Mouse (Mus musculus) macrophage (primary cell): ENCODE results near the gene Pmel. TPM values are rescaled to one million over a fixed set of nuclear protein-coding genes. Genes with fewer than 3 reads are reported as not detected.

ENCODE experiments used
- H3K27ac ChIP-seq: fragments of 350-480 bp; formaldehyde crosslinking; 2 replicates; pipeline ENCODE4 v1.9.0; 2021
- H3K36me3 ChIP-seq: fragments of 350-480 bp; formaldehyde crosslinking; 2 replicates; pipeline ENCODE4 v1.9.0; 2021; ENCODE audit errors: inconsistent target
- H3K4me3 ChIP-seq: fragments of 350-480 bp; formaldehyde crosslinking; 2 replicates; pipeline ENCODE4 v1.9.0; 2021; ENCODE audit errors: inconsistent target
- H3K79me2 ChIP-seq: fragments of 350-480 bp; formaldehyde crosslinking; 2 replicates; pipeline ENCODE4 v1.9.0; 2021; ENCODE audit errors: inconsistent target
- WGBS: methylation state at CpG from one replicate; pipeline ENCODE4 v1.1.7; 2026; ENCODE audit warnings: inconsistent platforms; ENCODE audit not compliant: missing documents; 5-methylcytosine and 5-hydroxymethylcytosine counted together
- polyA plus RNA-seq: library from polyadenylated mRNA; stranded (reverse); fragments of 250-400 nt; gene quantifications from 3 replicates; pipeline ENCODE4 v1.2.4, GENCODE M21; 2018; ENCODE audit warnings: inconsistent platforms

The Pmel gene
- polyA plus RNA-seq, 1 experiment from 2014 or later: 0.29 TPM

DNA sequence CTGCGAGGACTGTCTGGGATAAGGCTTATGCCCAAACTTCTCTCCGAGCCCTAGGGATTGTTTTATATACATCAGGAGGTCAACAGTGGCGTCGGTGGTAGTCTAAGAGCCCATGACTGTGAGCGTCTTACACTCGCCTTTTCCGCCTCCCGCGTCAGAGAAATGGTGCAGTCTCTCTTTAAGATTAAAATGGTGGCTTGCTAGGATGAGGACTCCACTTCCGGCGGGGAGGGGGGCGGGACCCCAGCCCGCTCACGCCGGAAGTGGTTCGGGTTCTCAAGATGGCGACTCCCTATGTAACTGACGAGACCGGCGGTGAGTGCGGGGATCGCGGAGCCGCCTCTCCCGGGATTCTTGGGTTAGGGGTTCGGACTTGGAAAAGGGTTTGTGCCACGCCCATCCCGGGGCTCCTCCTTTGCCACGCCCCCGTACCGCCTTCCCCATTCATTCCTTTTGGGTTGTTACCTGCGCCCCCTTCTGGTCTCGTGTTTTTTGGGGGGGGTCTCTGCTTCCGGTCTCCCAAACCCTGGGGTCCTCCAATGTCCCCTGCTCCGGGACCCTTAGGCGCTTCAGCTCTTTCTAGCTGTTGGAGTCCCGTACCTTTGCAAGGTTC is 44.4 kb downstream of the Pmel start:
- WGBS: 2% methylated on average over 37 of the region's 37 CpGs
- H3K4me3 ChIP-seq: peak overlapping the region; percentile 99
- peak overlapping the region; percentile 89 for H3K27ac ChIP-seq
- H3K36me3 ChIP-seq: no peaks in the 10 kb centered on the region
- H3K79me2 ChIP-seq: peaks cover 55% of the 10 kb centered on the region

Other genes starting within 250 kb of the Pmel start
- 73.6 to 136 TPM (median 74.8 TPM) in 3 replicates for gene Smarcc2, start 244.9 kb upstream of the Pmel start, polyA plus RNA-seq
- 1,390 to 2,190 TPM (median 1,921 TPM) in 3 replicates for gene Myl6, start 210.1 kb upstream of the Pmel start, polyA plus RNA-seq
- 0.73 to 1.7 TPM (median 1.4 TPM) in 3 replicates for gene Myl6b, start 205.5 kb upstream of the Pmel start, polyA plus RNA-seq
- gene Esyt1, start 178.3 kb upstream of the Pmel start, polyA plus RNA-seq: 147 to 161 TPM (median 155 TPM) in 3 replicates
- 6.7 to 13.0 TPM (median 9.6 TPM) in 3 replicates for gene Zc3h10, start 156.4 kb upstream of the Pmel start, polyA plus RNA-seq
- 1,107 to 2,183 TPM (median 2,047 TPM) in 3 replicates for gene Rpl41, start 154.9 kb upstream of the Pmel start, polyA plus RNA-seq
- gene Pa2g4, start 138.2 kb upstream of the Pmel start, polyA plus RNA-seq: 45.8 to 148 TPM (median 116 TPM) in 3 replicates
- 1.2 to 1.7 TPM (median 1.4 TPM) in 3 replicates for gene Erbb3, start 114.5 kb upstream of the Pmel start, polyA plus RNA-seq
- gene Rps26, start 77.4 kb upstream of the Pmel start, polyA plus RNA-seq: 865 to 1,089 TPM (median 951 TPM) in 3 replicates
- gene Ikzf4, start 58.2 kb upstream of the Pmel start, polyA plus RNA-seq: not detected in 3 replicates
- 2.9 to 4.7 TPM (median 4.4 TPM) in 3 replicates for gene Suox, start 30.1 kb upstream of the Pmel start, polyA plus RNA-seq
- 97.5 to 143 TPM (median 120 TPM) in 3 replicates for gene Rab5b, start 7.9 kb upstream of the Pmel start, polyA plus RNA-seq
- gene Cdk2, start 836 bp downstream of the Pmel start, polyA plus RNA-seq: 13.4 to 29.6 TPM (median 22.8 TPM) in 3 replicates
- gene Dgka, start 40.7 kb downstream of the Pmel start, polyA plus RNA-seq: 3.4 to 9.7 TPM (median 7.0 TPM) in 3 replicates
- gene Pym1, start 43.7 kb downstream of the Pmel start, polyA plus RNA-seq: 23.3 to 27.6 TPM (median 27.0 TPM) in 3 replicates
- 18.7 to 24.6 TPM (median 21.3 TPM) in 3 replicates for gene Mmp19, start 86.7 kb downstream of the Pmel start, polyA plus RNA-seq
- 42.1 to 51.3 TPM (median 44.5 TPM) in 3 replicates for gene Dnajc14, start 99.9 kb downstream of the Pmel start, polyA plus RNA-seq
- gene Tmem198b, start 100.2 kb downstream of the Pmel start, polyA plus RNA-seq: 6.9 to 10.4 TPM (median 9.0 TPM) in 3 replicates
- 69.5 to 146 TPM (median 84.3 TPM) in 3 replicates for gene Sarnp, start 113.1 kb downstream of the Pmel start, polyA plus RNA-seq
- gene Ormdl2, start 117.5 kb downstream of the Pmel start, polyA plus RNA-seq: 42.2 to 61.4 TPM (median 59.0 TPM) in 3 replicates
- gene Gdf11, start 187.5 kb downstream of the Pmel start, polyA plus RNA-seq: 0.03 TPM in 1 of 3 replicates, not detected in the others
- 1,227 to 1,611 TPM (median 1,544 TPM) in 3 replicates for gene Cd63, start 196.8 kb downstream of the Pmel start, polyA plus RNA-seq
- gene Rdh5, start 218.7 kb downstream of the Pmel start, polyA plus RNA-seq: 0.53 to 1.3 TPM (median 0.92 TPM) in 3 replicates
- 77.8 to 126 TPM (median 124 TPM) in 3 replicates for gene Bloc1s1, start 219.8 kb downstream of the Pmel start, polyA plus RNA-seq
- gene Itga7, start 229.6 kb downstream of the Pmel start, polyA plus RNA-seq: not detected in 3 replicates